Mouse (Mus musculus): Measurements from ENCODE around the gene Adamts7.

DNA sequence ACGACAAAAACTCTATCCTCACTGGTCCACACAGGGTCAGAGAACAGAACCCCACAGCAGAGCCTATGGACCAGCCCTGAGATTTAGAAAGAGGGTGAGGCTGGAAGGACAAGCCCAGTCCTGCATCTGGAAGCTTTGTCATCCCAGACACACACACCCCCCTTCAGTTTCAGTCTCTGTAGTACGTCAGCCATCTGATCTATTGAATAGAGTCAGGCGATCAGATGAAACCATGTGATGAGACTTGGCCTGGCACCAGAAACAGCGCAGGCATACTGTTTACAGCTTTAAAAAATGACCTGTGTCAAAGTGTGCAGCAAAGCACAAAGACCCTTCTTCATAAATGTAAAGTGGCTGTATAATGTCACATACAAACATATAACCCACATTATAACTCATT lies 77.7 kb downstream of the Adamts7 start:
- TF ChIP-seq USF1 (IDR thresholded peaks at IDR 0.05; ENCODE audit: low read depth) = no peak
- no peak for TF ChIP-seq CTCF (IDR thresholded peaks at IDR 0.05; ENCODE audit: control insufficient read depth, insufficient read depth, insufficient read length)
- no peak for TF ChIP-seq MYOD1 (IDR thresholded peaks at IDR 0.05; ENCODE audit: control insufficient read depth, insufficient read length, low read depth)

Data from C2C12 (cell line).